Mouse (Mus musculus): ENCODE data around the gene Grin3b. TPM values are rescaled to one million over a fixed set of nuclear protein-coding genes. Genes with fewer than 3 reads are reported as not detected.

Gene Grin3b
- polyA plus RNA-seq, 1 experiment from 2014 or later, result 0.34 TPM

DNA sequence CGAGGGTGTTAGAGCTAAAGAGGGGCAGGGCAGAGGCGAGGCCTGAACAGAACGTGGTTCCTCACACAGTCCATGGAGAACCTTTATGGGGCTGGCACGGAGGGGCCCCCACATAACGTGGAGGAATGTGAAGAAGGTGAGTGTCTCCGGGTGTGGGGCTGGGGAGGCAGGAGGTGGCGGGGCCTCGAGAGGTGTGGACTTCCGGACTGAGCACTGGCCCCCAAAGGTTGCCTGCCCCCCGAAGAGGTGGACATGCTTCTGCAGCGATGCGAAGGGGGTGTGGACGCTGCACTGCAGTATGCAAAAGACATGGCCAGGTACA is 50.8 kb downstream of the Grin3b start:
- Histone ChIP-seq H3K27ac (no peak overlapping the region), H3K4me1 (peaks cover 37% of the 10 kb centered on the region), H3K36me3 (no peaks in the 10 kb centered on the region; the same call in 1 of the 2 replicates), H3K4me3 (no peak overlapping the region), H3K9ac (no peak overlapping the region), H3K9me3 (no peaks in the 10 kb centered on the region), H3K27me3 (peaks cover 4% of the 10 kb centered on the region; the same call in 1 of the 2 replicates), H3K4me2 (no peak overlapping the region)
- no peak for ATAC-seq (ENCODE audit: borderline replicate concordance, extremely low read depth, low FRiP score, low TSS enrichment)
- 82% methylated on average over 13 of the region's 13 CpGs for WGBS

DNA sequence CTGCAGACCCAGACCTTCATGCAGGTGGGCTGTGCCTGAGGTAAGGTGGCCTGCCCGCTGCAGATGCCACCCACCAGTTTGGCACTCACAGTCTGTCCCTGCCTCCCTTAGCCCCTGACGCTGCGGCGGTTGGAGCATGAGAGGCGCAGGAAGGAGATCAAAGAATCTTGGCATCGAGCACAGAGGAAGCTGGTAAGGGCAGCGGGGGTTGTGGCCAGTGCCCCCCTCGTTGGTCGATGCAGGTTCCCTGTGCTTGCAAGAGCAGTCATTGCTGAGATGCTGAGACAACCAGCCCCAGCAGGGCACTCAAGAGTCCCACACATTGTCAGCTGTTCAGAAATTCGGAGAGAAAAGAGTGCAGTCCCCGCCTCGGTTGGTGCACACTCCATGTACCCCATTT is 51.6 kb downstream of the Grin3b start:
- Histone ChIP-seq H3K9me3 (no peaks in the 10 kb centered on the region), H3K4me2 (no peak overlapping the region), H3K27me3 (peaks cover 4% of the 10 kb centered on the region; the same call in 1 of the 2 replicates), H3K4me3 (no peak overlapping the region), H3K4me1 (peaks cover 34% of the 10 kb centered on the region), H3K27ac (no peak overlapping the region), H3K9ac (no peak overlapping the region), H3K36me3 (no peaks in the 10 kb centered on the region; the same call in 1 of the 2 replicates)
- no peak for ATAC-seq (ENCODE audit: borderline replicate concordance, extremely low read depth, low FRiP score, low TSS enrichment)
- 84% methylated on average over 12 of the region's 12 CpGs for WGBS

DNA sequence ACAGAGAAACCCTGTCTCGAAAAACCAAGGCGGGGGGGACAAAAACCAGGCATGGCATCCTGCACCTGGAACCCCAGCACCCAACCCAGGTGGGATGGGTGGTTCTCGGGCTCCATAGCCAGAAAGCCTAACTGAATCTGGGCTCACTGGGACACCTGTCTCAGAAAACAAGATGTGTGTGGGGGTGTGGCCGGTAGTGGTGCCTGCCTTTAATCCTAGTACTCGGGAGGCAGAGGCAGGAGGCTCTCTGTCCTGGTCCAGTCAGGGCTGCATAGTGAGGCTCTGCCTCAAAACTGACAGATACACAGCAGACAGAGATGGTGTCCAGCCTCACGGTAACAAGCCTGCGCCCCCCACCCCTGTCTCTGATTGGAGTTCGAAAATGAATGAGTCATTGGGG is 52.3 kb downstream of the Grin3b start:
- no peak overlapping the region for H3K4me2 ChIP-seq
- ATAC-seq (ENCODE audit: borderline replicate concordance, extremely low read depth, low FRiP score, low TSS enrichment), result no peak

DNA sequence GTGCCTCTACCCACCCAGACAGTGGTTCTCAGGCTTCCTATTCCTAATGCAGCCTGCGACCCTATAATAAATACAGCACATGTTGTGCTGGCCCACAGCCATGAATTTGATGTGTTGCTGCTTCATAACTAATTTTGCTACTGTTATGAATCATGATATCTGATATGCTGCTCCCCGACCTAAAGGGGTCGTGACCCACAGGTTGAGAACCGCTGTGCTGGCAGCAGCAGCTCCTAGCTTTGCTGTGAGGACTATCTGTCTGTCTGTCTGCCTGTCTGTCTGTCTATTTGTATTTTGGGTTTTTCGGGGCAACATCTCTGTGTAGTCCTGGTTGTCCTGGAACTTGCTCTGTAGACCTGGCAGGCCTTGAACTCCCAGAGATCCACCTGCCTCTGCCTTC is 53.2 kb downstream of the Grin3b start:
- H3K4me2 ChIP-seq, result no peak overlapping the region
- H3K9ac ChIP-seq, result no peak overlapping the region
- H3K4me1 ChIP-seq, result peaks cover 26% of the 10 kb centered on the region
- WGBS, result 69% methylated on average over 5 of the region's 5 CpGs
- H3K27me3 ChIP-seq, result no peaks in the 10 kb centered on the region
- no peaks in the 10 kb centered on the region for H3K9me3 ChIP-seq
- no peak overlapping the region for H3K4me3 ChIP-seq
- no peak overlapping the region for H3K27ac ChIP-seq
- ATAC-seq (ENCODE audit: borderline replicate concordance, extremely low read depth, low FRiP score, low TSS enrichment), result no peak
- H3K36me3 ChIP-seq, result no peaks in the 10 kb centered on the region; the same call in 1 of the 2 replicates

More for the DNA sequence above, 52.3 kb downstream of the Grin3b start:
- 95% methylated on average over 8 of the region's 8 CpGs for WGBS
- no peak overlapping the region for H3K9ac ChIP-seq
- no peak overlapping the region for H3K27ac ChIP-seq
- 0 out of 2 replicates have a peak, but pooled peaks cover under 1% of the 10 kb centered on the region for H3K27me3 ChIP-seq
- no peaks in the 10 kb centered on the region; the same call in 1 of the 2 replicates for H3K36me3 ChIP-seq
- no peak overlapping the region for H3K4me3 ChIP-seq
- H3K9me3 ChIP-seq, result no peaks in the 10 kb centered on the region
- peaks cover 31% of the 10 kb centered on the region for H3K4me1 ChIP-seq

DNA sequence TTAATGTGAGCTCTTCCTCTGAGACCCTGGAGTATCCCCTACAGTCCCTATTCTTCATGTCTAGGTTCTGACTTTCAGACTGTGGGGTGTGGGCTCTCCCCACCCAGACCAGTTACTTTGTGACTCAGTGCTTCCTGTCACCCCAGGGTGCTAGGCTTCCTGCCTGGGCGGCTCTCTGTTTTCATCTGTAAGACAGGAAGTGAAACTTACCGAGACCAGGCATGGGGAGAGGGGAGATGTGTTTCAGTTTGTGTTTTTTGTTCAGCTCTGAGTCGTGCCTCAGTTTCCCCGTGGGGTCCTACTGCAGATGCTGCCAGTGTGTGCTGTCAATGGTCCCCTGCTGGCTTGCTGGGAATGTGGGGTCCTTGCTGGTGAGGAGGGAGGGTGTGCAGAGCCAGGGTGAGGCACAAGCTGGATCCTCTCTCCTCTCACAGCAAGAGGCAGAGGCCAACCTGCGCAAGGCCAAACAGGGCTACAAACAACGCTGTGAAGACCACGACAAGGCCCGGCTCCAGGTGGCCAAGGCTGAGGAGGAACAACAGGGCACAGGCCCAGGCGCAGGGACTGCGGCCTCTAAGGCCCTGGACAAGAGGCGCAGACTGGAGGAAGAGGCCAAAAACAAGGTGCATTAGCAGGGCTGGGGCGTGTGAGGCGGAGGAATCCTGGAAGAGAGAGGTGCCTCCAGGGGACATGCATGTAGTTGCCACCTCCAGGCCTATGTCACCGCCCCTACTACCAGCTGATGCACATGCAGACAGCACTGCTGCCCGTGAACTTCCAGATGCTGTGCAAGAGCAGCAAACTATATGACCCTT is 53.9 kb downstream of the Grin3b start:
- ATAC-seq (ENCODE audit: borderline replicate concordance, extremely low read depth, low FRiP score, low TSS enrichment), result no peak
- Histone ChIP-seq H3K4me2 (no peak overlapping the region), H3K4me3 (no peak overlapping the region), H3K36me3 (no peaks in the 10 kb centered on the region; the same call in 1 of the 2 replicates), H3K27me3 (no peaks in the 10 kb centered on the region), H3K9ac (no peak overlapping the region), H3K9me3 (no peaks in the 10 kb centered on the region), H3K27ac (no peak overlapping the region), H3K4me1 (peaks cover 20% of the 10 kb centered on the region)
- 75% methylated on average over 15 of the region's 15 CpGs for WGBS

DNA sequence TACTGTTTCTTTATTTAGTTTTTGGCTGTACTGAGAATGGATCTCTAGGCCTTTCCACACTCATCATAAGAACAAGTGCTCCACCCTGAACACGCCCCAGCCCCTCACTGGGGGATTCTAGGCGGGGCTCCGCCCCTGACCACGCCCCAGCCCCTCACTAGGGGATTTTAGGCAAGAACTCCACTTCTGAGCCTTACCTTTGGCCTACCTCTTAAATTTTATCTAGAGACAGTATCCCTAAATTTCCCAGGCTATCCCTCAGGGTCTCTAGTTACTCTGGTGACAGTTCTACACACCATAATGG is 54.5 kb downstream of the Grin3b start:
- no peak overlapping the region for H3K4me2 ChIP-seq
- no peaks in the 10 kb centered on the region for H3K27me3 ChIP-seq
- peaks cover 14% of the 10 kb centered on the region for H3K4me1 ChIP-seq
- H3K27ac ChIP-seq, result no peak overlapping the region
- no peak for ATAC-seq (ENCODE audit: borderline replicate concordance, extremely low read depth, low FRiP score, low TSS enrichment)
- 47% methylated on average over 4 of the region's 4 CpGs for WGBS
- no peak overlapping the region for H3K9ac ChIP-seq
- H3K36me3 ChIP-seq, result no peaks in the 10 kb centered on the region; the same call in 1 of the 2 replicates
- H3K4me3 ChIP-seq, result no peak overlapping the region
- no peaks in the 10 kb centered on the region for H3K9me3 ChIP-seq

DNA sequence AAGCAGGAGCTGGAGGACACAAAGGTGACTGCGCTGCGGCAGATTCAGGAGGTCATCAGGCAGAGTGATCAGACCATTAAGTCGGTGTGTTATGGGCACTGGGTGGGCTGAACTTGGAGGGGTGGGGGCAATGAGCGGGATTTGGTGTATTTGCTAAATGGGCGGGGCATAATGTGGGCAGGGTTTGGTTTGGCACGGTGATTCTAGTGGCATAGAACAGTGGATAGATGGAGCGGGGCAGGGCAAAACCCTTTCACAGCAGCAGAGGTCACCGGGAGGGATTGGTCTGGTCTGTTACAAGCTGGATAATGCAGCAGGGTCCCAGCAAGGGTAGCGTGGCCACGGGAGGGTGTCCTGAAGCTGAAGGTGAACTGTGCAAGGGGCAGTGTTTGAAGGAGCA is 54.9 kb downstream of the Grin3b start:
- H3K9ac ChIP-seq, result no peak overlapping the region
- peaks cover 9% of the 10 kb centered on the region for H3K4me1 ChIP-seq
- no peaks in the 10 kb centered on the region for H3K27me3 ChIP-seq
- no peak for ATAC-seq (ENCODE audit: borderline replicate concordance, extremely low read depth, low FRiP score, low TSS enrichment)
- H3K4me3 ChIP-seq, result no peak overlapping the region
- WGBS, result 73% methylated on average over 10 of the region's 10 CpGs
- H3K27ac ChIP-seq, result no peak overlapping the region
- no peak overlapping the region for H3K4me2 ChIP-seq
- H3K9me3 ChIP-seq, result no peaks in the 10 kb centered on the region
- H3K36me3 ChIP-seq, result no peaks in the 10 kb centered on the region; the same call in 1 of the 2 replicates

DNA sequence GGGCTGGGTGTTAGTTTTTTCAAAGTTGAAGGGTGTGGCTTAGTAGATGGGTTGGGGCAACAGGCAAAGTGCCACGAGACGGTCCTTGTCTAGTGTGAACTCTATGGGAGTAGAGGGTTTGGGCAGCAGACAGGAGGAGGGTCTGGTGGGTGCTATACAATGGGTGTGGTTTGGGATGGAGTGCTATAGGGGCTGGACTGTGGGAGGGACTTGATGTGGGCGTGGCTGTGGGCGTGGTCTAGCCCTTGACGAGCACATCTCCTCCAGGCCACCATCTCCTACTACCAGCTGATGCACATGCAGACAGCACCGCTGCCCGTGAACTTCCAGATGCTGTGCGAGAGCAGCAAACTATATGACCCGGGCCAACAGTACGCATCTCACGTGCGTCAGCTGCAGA is 55.4 kb downstream of the Grin3b start:
- Histone ChIP-seq H3K27me3 (no peaks in the 10 kb centered on the region), H3K4me2 (no peak overlapping the region), H3K9ac (no peak overlapping the region), H3K4me3 (no peak overlapping the region), H3K9me3 (no peaks in the 10 kb centered on the region), H3K27ac (no peak overlapping the region), H3K36me3 (no peaks in the 10 kb centered on the region; the same call in 1 of the 2 replicates), H3K4me1 (peaks cover 5% of the 10 kb centered on the region)
- 0 out of 2 replicates have a peak, but pooled peaks have one; percentile 31 for ATAC-seq (ENCODE audit: borderline replicate concordance, extremely low read depth, low FRiP score, low TSS enrichment)
- WGBS, result 54% methylated on average over 12 of the region's 12 CpGs

Other genes starting within 250 kb of the Grin3b start
- 41.5 and 49.2 TPM in 2 replicates for gene Polrmt, start 224.1 kb upstream of the Grin3b start, polyA plus RNA-seq (2015; fragmentation: Nextera tagmentation; extraction: Ambion mirVana)
- gene Fgf22, start 215.6 kb upstream of the Grin3b start, polyA plus RNA-seq (2015; fragmentation: Nextera tagmentation; extraction: Ambion mirVana), result 0.12 and 0.30 TPM in 2 replicates
- gene Rnf126, start 203.8 kb upstream of the Grin3b start, polyA plus RNA-seq (2015; fragmentation: Nextera tagmentation; extraction: Ambion mirVana), result 89.7 and 91.3 TPM in 2 replicates
- gene Fstl3, start 193.4 kb upstream of the Grin3b start, polyA plus RNA-seq (2015; fragmentation: Nextera tagmentation; extraction: Ambion mirVana), result 19.2 and 20.5 TPM in 2 replicates
- gene Prss57, start 179.8 kb upstream of the Grin3b start, polyA plus RNA-seq (2015; fragmentation: Nextera tagmentation; extraction: Ambion mirVana), result 0.40 and 1.9 TPM in 2 replicates
- gene Palm, start 177.1 kb upstream of the Grin3b start, polyA plus RNA-seq (2015; fragmentation: Nextera tagmentation; extraction: Ambion mirVana), result 61.3 and 63.7 TPM in 2 replicates
- gene Misp, start 149.7 kb upstream of the Grin3b start, polyA plus RNA-seq (2015; fragmentation: Nextera tagmentation; extraction: Ambion mirVana), result 7.7 and 10.2 TPM in 2 replicates
- 367 and 368 TPM in 2 replicates for gene Ptbp1, start 116.3 kb upstream of the Grin3b start, polyA plus RNA-seq (2015; fragmentation: Nextera tagmentation; extraction: Ambion mirVana)
- 3.7 and 3.8 TPM in 2 replicates for gene Prtn3, start 96.2 kb upstream of the Grin3b start, polyA plus RNA-seq (2015; fragmentation: Nextera tagmentation; extraction: Ambion mirVana)
- gene Plppr3, start 96.1 kb upstream of the Grin3b start, polyA plus RNA-seq (2015; fragmentation: Nextera tagmentation; extraction: Ambion mirVana), result 29.1 and 32.4 TPM in 2 replicates
- 0.25 and 0.72 TPM in 2 replicates for gene Elane, start 84.5 kb upstream of the Grin3b start, polyA plus RNA-seq (2015; fragmentation: Nextera tagmentation; extraction: Ambion mirVana)
- gene Cfd, start 79.9 kb upstream of the Grin3b start, polyA plus RNA-seq (2015; fragmentation: Nextera tagmentation; extraction: Ambion mirVana), result not detected in 2 replicates
- 54.7 and 56.1 TPM in 2 replicates for gene Med16, start 61.8 kb upstream of the Grin3b start, polyA plus RNA-seq (2015; fragmentation: Nextera tagmentation; extraction: Ambion mirVana)
- gene Gm26602, start 59.9 kb upstream of the Grin3b start, polyA plus RNA-seq (2015; fragmentation: Nextera tagmentation; extraction: Ambion mirVana), result 1.2 and 1.7 TPM in 2 replicates
- gene Kiss1r, start 53.7 kb upstream of the Grin3b start, polyA plus RNA-seq (2015; fragmentation: Nextera tagmentation; extraction: Ambion mirVana), result 0.59 and 0.87 TPM in 2 replicates
- 143 and 152 TPM in 2 replicates for gene R3hdm4, start 49.5 kb upstream of the Grin3b start, polyA plus RNA-seq (2015; fragmentation: Nextera tagmentation; extraction: Ambion mirVana)
- gene Arid3a, start 43.7 kb upstream of the Grin3b start, polyA plus RNA-seq (2015; fragmentation: Nextera tagmentation; extraction: Ambion mirVana), result 4.8 and 6.0 TPM in 2 replicates
- 95.1 and 96.2 TPM in 2 replicates for gene Wdr18, start 10.6 kb upstream of the Grin3b start, polyA plus RNA-seq (2015; fragmentation: Nextera tagmentation; extraction: Ambion mirVana)
- gene Tmem259, start 13.6 kb downstream of the Grin3b start, polyA plus RNA-seq (2015; fragmentation: Nextera tagmentation; extraction: Ambion mirVana), result 20.2 and 20.5 TPM in 2 replicates
- gene Cnn2, start 17.9 kb downstream of the Grin3b start, polyA plus RNA-seq (2015; fragmentation: Nextera tagmentation; extraction: Ambion mirVana), result 367 and 375 TPM in 2 replicates
- 3.5 and 4.3 TPM in 2 replicates for gene Abca7, start 25.8 kb downstream of the Grin3b start, polyA plus RNA-seq (2015; fragmentation: Nextera tagmentation; extraction: Ambion mirVana)
- gene Arhgap45, start 45.9 kb downstream of the Grin3b start, polyA plus RNA-seq (2015; fragmentation: Nextera tagmentation; extraction: Ambion mirVana), result 16.8 and 19.8 TPM in 2 replicates
- 223 and 225 TPM in 2 replicates for gene Polr2e, start 69.1 kb downstream of the Grin3b start, polyA plus RNA-seq (2015; fragmentation: Nextera tagmentation; extraction: Ambion mirVana)
- gene Gpx4, start 76.5 kb downstream of the Grin3b start, polyA plus RNA-seq (2015; fragmentation: Nextera tagmentation; extraction: Ambion mirVana), result 523 and 535 TPM in 2 replicates
- 15.5 and 16.6 TPM in 2 replicates for gene Sbno2, start 134.9 kb downstream of the Grin3b start, polyA plus RNA-seq (2015; fragmentation: Nextera tagmentation; extraction: Ambion mirVana)
- 18.6 and 22.1 TPM in 2 replicates for gene Stk11, start 145.1 kb downstream of the Grin3b start, polyA plus RNA-seq (2015; fragmentation: Nextera tagmentation; extraction: Ambion mirVana)
- gene Atp5d, start 167.9 kb downstream of the Grin3b start, polyA plus RNA-seq (2015; fragmentation: Nextera tagmentation; extraction: Ambion mirVana), result 521 and 541 TPM in 2 replicates
- 3.9 and 5.0 TPM in 2 replicates for gene Cbarp, start 170.1 kb downstream of the Grin3b start, polyA plus RNA-seq (2015; fragmentation: Nextera tagmentation; extraction: Ambion mirVana)
- gene Midn, start 177.6 kb downstream of the Grin3b start, polyA plus RNA-seq (2015; fragmentation: Nextera tagmentation; extraction: Ambion mirVana), result 17.5 and 18.6 TPM in 2 replicates
- gene Cirbp, start 195.3 kb downstream of the Grin3b start, polyA plus RNA-seq (2015; fragmentation: Nextera tagmentation; extraction: Ambion mirVana), result 94.6 and 95.1 TPM in 2 replicates
- 11.6 and 14.7 TPM in 2 replicates for gene 1600002K03Rik, start 202.2 kb downstream of the Grin3b start, polyA plus RNA-seq (2015; fragmentation: Nextera tagmentation; extraction: Ambion mirVana)
- 16.0 and 17.3 TPM in 2 replicates for gene Efna2, start 208.8 kb downstream of the Grin3b start, polyA plus RNA-seq (2015; fragmentation: Nextera tagmentation; extraction: Ambion mirVana)